Mouse (Mus musculus) heart, adult 18-20 months (tissue): ENCODE measurements around the gene Zfp983. TPM values are rescaled to one million over a fixed set of nuclear protein-coding genes. Genes with fewer than 3 reads are reported as not detected.
A peak's percentile ranks its signal among the peaks of the same experiment; 100 is the strongest.
"Not testable (repeated sequence)": the region's sequence is repeated elsewhere in the genome, so short reads cannot be mapped to it uniquely, and the experiment has no call there.

Source experiments
- DNase-seq, 2 experiments: peaks; one replicate each; pipeline ENCODE4 v3.0.0; 2021 to 2022; ENCODE audit warnings: mixed read lengths in 1 of 2
- long read RNA-seq, 2 experiments: library from polyadenylated mRNA; stranded (forward); transcript quantifications; one replicate each; pipeline ENCODE4 v2.0.0; 2021
- total RNA-seq, 2 experiments: library from RNA; stranded (reverse); gene quantifications; 2 replicates each; pipeline ENCODE4 v1.2.3; 2021

Zfp983 gene
- total RNA-seq: 1 to 10 TPM; 2.1 to 2.2 TPM
- long read RNA-seq, experiment 1, partial matches to known transcripts: 0 of 1 reads
- long read RNA-seq, experiment 1, other reads (novel, unspliced or antisense): 1 of 1 reads
- long read RNA-seq, experiment 2, partial matches to known transcripts: 0 of 1 reads
- long read RNA-seq, experiment 2, other reads (novel, unspliced or antisense): 1 of 1 reads

DNA sequence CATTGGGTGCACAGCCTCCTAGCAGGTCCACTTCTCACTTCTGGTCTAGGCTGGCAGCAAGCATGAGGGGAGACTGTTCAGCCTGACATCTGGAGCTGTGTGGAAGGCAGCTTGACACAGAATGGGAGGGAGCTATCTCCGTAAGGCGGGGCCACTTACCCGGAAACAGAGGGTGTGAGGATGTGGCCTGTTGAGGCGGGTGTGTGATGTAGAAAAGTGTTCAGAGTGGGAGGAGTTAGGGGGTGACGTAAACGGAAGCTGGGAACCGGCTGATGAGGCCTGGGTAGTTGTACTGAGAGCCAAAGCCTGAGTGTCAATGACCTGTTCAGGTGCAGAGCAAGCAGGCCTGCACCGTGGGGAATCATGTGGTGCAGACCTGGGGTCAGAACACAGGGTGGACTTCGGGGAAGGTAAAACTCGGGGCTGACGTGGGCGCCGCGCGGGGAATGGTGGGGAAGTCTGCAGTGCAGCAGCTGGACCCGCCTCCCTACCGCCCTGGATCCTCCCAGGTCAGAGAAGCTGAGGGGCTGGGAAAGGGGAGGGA, at the start of gene Zfp983:
Zfp983 (plus strand) TSS at position 261 of the 544 bp plus-strand sequence.
- peak; percentile 83 to 91 for DNase-seq

DNA sequence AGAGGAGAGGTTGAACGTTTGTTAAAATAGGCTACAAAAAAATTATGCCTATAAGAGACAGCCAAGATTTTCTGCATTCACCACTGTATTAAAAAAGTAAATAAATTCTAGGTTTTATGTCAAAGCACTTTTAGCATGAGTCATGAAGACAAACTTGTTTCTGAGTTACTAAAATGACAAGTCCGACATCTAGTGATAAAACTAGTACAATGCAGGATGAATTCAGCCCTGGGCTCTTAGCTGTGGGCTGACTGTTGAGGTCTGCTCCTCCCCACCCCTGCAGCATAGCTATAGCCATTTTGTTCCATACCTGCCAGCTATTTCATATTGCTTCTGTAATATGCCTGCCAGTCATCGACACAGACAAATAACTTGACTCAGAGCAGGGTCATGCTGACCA, 34.1 kb upstream of the Zfp983 start:
- no peak for DNase-seq

GRCm38 (mm10) chr17:21617352-21617751, 33.1 kb upstream of the Zfp983 start:
- DNase-seq: no peak

DNA sequence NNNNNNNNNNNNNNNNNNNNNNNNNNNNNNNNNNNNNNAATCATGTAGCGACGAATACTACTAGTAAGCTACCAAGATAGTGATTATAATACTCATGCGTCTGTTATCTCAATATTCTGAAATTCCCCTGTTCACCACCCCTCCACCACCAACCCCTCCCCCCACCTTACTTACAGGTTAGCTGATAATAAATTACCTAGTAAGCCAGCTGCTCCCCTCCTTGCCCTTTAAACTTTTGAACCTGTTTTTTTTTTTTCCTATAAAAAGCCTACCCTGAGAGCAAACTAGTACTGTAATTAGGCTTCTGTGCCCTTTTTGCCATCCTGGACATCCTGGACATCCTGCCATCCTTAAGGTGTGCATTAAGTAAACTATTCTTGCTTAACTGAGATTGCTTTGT, 26.8 kb upstream of the Zfp983 start:
- DNase-seq: no peak

GRCm38 (mm10) chr17:21635758-21636157, 14.7 kb upstream of the Zfp983 start:
- not testable (repeated sequence) for DNase-seq

- no peak for DNase-seq
Observed at GRCm38 (mm10) chr17:21648791-21649190, 1.6 kb upstream of the Zfp983 start.

- DNase-seq: peak in 1 of 2 experiments; percentile 18
Observed at GRCm38 (mm10) chr17:21649936-21650335, 488 bp upstream of the Zfp983 start.

GRCm38 (mm10) chr17:21678826-21679225, 28.4 kb downstream of the Zfp983 start:
- not testable (repeated sequence) for DNase-seq

DNA sequence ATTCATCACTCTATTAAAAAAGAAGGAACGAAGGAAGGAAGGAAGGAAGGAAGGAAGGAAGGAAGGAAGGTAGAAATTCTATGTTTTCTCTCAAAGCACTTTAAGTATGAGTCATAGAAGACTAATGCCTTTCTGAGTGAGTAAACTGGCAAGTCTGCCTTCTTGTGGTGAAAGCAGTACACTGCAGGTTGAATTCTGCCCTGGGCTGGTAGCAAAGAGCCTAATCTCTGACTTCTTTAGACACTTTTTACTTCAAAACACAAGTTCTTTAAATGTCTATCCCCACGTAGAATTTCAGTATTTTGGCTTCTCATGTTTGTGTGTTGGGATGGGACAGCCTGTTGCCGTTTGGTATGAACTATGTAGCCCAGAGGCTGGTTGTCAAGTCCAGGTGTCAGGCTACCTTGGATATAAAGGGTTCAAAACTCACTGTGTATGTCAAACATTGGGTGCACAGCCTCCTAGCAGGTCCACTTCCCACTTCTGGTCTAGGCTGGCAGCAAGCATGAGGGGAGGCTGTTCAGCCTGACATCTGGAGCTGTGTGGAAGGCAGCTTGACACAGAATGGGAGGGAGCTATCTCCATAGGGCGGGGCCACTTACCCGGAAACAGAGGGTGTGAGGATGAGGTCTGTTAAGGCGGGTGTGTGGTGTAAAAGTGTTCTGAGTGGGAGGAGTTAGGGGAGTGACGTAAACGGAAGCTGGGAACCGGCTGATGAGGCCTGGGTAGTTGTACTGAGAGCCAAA, 29.0 kb downstream of the Zfp983 start:
- DNase-seq: peak; percentile 92 to 95

- DNase-seq: not testable (repeated sequence)
Observed at GRCm38 (mm10) chr17:21680019-21680376, 29.6 kb downstream of the Zfp983 start.

DNA sequence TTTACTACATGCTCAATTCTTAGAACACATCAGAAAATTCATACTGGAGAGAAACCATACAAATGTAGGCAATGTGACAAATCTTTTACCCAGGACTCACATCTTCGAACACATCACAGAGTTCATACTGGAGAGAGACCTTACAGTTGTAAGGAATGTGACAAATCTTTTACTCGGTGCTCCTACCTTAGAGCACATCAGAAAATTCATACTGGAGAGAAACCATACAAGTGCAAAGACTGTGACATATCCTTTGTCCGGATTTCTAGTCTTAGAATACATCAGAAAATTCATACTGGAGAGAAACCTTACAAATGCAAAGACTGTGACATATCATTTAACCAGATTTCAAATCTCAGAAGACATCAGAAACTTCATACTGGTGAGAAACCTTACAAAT, 41.1 kb downstream of the Zfp983 start, which contains the start of gene Gm10226:
Gm10226 (plus strand) TSS at position 301 of the 400 bp plus-strand sequence.
- no peak for DNase-seq

GRCm38 (mm10) chr17:21693342-21693741, 42.9 kb downstream of the Zfp983 start:
- DNase-seq: no peak

- DNase-seq: no peak
Observed at GRCm38 (mm10) chr17:21696073-21696472, 45.6 kb downstream of the Zfp983 start.

DNA sequence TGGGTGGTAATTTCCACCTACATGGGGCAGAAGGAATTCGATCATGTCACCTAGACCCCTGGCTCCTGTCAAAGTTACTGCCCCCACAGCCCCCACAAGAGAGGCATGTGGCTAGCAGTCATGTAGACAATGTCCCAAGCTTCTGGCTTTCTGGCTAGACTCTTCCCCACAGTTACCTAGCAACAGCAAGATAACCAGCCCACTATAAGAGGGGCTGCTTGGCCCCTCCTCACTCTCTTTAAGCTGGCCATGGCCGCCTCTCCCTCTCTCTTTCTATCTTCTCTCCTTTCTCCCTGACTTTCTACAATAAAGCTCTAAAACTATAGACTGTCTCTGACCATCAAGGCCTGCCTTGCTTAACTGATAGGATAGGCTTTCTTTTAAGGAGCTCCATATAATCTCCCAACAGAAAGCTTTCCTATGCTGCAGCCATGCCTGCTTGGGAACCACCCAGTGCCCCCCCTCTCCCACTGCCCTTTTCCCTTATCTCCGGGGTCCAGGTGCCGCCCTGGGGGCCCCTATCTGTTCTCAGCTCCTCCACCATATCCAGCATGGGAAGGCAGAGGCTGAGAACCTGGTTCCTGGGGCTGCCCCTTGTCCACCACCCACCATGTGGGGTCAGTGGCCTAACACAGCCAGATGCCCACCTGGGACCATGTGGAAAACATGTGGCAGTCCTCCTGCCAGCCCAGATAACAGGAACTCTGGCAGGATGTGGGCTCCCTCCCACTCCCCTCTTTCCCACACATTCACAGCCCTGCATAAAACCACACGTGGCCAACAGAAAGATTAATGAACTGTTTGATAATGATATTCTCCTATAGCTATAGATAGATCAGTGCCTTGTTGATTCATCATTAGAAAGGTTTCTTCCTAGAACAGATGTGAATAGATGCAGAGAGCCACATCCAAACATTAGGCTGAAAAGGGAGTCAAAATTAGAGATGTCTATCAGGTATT, 52.1 kb downstream of the Zfp983 start:
- no peak for DNase-seq

GRCm38 (mm10) chr17:21703414-21703813, 53.0 kb downstream of the Zfp983 start:
- DNase-seq: no peak

- DNase-seq: peak; percentile 90 to 94
Observed at GRCm38 (mm10) chr17:21707343-21707996, 57.0 kb downstream of the Zfp983 start, which contains the start of gene Zfp760. Gene Zfp760 (plus strand): TSS chr17:21707741.

- no peak for DNase-seq
Observed at GRCm38 (mm10) chr17:21708401-21708800, 58.0 kb downstream of the Zfp983 start.
